Mouse (Mus musculus) testis, adult 2 months (tissue): ENCODE results near the gene Ppp1r35.

ENCODE experiments used
- CTCF ChIP-seq: fragments of 200-500 bp; IDR thresholded peaks from 2 replicates; pipeline ENCODE4 v1.5.1; 2012; ENCODE audit warnings: low read depth, mild to moderate bottlenecking, inconsistent platforms, low read length, moderate library complexity; ENCODE audit not compliant: control insufficient read depth, insufficient read depth, insufficient replicate concordance
- POLR2A ChIP-seq: fragments of 200-500 bp; IDR thresholded peaks from 2 replicates; pipeline ENCODE4 v1.6.1; 2012; ENCODE audit warnings: low read depth, mild to moderate bottlenecking, inconsistent platforms, low read length, moderate library complexity; ENCODE audit not compliant: control insufficient read depth

DNA sequence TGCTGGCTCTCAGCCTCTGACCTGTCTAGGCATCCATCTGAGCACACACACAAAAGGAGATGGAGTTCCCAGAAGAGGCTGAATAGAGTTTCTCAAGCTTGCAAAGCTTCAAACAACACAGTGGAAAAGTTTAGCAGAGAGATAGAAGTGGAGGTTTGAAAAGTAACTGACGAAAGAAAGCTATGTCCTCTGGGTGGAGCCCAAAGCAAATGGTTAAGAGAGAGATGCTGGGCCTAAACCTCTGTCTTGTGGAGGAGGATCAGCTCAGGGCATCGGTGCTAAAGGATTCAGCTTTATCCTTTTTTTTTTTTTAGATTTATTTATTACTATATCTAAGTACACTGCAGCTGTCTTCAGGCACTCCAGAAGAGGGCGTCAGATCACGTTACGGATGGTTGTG is 29.7 kb downstream of the Ppp1r35 start:
- no peak for TF ChIP-seq POLR2A
- no peak for TF ChIP-seq CTCF
